Mouse (Mus musculus) liver, postnatal 0 days (tissue): ENCODE results near the gene Rapsn. TPM values are rescaled to one million over a fixed set of nuclear protein-coding genes. Genes with fewer than 3 reads are reported as not detected.

Experiments
- ATAC-seq: fragments of 200-750 bp; cut with Nextera tagmentation; 2 replicates; pipeline ENCODE4 v1.8.0; 2017; ENCODE audit warnings: mild to moderate bottlenecking, moderate library complexity
- DNase-seq: peaks from one replicate; pipeline ENCODE4 v3.0.0-alpha.2; 2016
- H3K27ac ChIP-seq: fragments of 300-500 bp; sonication (generic); 2 replicates; pipeline ENCODE4 v1.5.1; 2014; ENCODE audit warnings: antibody characterized with exemption, moderate library complexity, mild to moderate bottlenecking, low read depth
- H3K27me3 ChIP-seq: fragments of 300-500 bp; sonication (generic); 2 replicates; pipeline ENCODE4 v1.6.1; 2014; ENCODE audit warnings: low read length, control low read depth, mixed read lengths; ENCODE audit not compliant: insufficient read depth
- H3K36me3 ChIP-seq: fragments of 300-500 bp; sonication (generic); replicated peaks from 2 replicates; pipeline ENCODE4 v1.6.1; 2014; ENCODE audit warnings: mild to moderate bottlenecking, control low read depth, low read length, moderate library complexity, mixed read lengths; ENCODE audit not compliant: insufficient read depth
- H3K4me1 ChIP-seq: fragments of 300-500 bp; sonication (generic); 2 replicates; pipeline ENCODE4 v1.6.1; 2014; ENCODE audit warnings: antibody characterized with exemption, mild to moderate bottlenecking, control low read depth; ENCODE audit not compliant: insufficient read depth
- H3K4me2 ChIP-seq: fragments of 300-500 bp; sonication (generic); 2 replicates; pipeline ENCODE4 v1.6.1; 2014; ENCODE audit warnings: low read depth, mild to moderate bottlenecking, low read length, moderate library complexity, mixed read lengths
- H3K4me3 ChIP-seq: fragments of 300-500 bp; sonication (generic); 2 replicates; pipeline ENCODE4 v1.5.1; 2014; ENCODE audit warnings: low read depth, low read length
- H3K9ac ChIP-seq: fragments of 300-500 bp; sonication (generic); replicated peaks from 2 replicates; pipeline ENCODE4 v1.6.1; 2014; ENCODE audit warnings: mild to moderate bottlenecking, moderate library complexity
- H3K9me3 ChIP-seq: fragments of 300-500 bp; sonication (generic); 2 replicates; pipeline ENCODE4 v1.6.1; 2016; ENCODE audit warnings: mild to moderate bottlenecking, control low read depth, low read length, mixed read lengths
- CTCF ChIP-seq: sonication (generic); IDR thresholded peaks from 2 replicates; pipeline ENCODE4 v1.5.1; 2016; ENCODE audit warnings: antibody characterized with exemption, low read depth
- EP300 ChIP-seq: IDR thresholded peaks from 2 replicates; pipeline ENCODE4 v1.6.1; 2016; ENCODE audit warnings: antibody characterized with exemption, low read depth, mild to moderate bottlenecking
- WGBS: fragments of 180-500 bp; shearing (Covaris S2); extraction: QIAGEN DNeasy Blood & Tissue Kit; methylation state at CpG from one replicate; pipeline ENCODE4 v1.1.7; 2014; ENCODE audit not compliant: insufficient replicate concordance; 5-methylcytosine and 5-hydroxymethylcytosine counted together
- polyA plus RNA-seq: library from polyadenylated mRNA; unstranded; fragments of >200 nt; fragmentation: Nextera tagmentation; extraction: Ambion mirVana; gene quantifications from 2 replicates; pipeline ENCODE4 v1.2.1, GENCODE M21; 2015

Gene Rapsn
- polyA plus RNA-seq, 1 experiment from 2014 or later = 1.8 TPM

DNA sequence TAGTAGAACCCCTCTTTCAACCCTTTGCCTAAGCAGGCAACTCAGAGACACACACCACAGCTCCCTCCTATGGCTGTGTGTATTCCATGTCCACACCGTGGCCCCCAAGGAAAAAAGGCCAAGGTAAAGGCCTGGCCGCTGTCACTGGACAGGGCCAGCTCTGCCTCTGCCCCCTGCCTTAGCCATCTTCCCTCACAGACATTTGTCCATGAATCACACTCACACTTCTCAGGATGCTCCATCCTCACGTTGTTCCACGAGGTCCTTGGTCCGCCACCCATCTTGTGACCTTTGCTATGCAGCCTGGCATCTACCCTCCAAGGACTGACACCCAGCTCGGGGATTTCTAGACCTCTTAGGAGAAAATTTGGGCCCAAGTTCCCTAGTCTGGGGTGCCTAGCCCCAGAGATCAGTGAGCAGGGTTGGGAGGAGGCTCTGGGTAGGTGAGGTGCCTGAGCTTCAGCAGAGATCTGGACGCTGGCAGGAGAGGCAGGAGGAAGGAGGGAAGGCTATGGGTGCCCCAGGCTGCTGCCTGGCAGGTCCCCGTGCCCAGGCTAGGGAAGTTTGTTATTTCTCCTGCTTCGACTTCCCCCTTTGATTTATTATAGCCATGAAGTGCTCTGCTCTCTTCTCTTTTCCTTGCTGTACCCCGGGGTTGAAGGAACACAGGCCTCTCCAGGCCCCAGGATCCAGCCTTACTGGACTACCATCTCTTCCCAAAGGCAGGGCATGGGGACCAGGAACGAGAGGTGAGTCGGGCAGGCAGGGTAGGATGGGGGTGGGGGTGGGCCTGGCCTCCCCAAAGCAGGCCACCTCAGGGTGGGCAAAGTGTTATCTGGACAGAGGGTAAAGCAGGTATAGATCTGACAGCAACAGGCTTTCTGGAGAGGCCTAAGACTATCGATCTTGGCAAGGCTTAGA lies 46.6 kb downstream of the Rapsn start, which contains the start of gene Spi1:
TSS of gene Spi1 (plus strand) at position 616 of the 921 bp plus-strand sequence.
- no peaks in the 10 kb centered on the region for H3K36me3 ChIP-seq
- 50% methylated on average over 13 of the region's 13 CpGs for WGBS
- peaks cover 16% of the 10 kb centered on the region for H3K4me1 ChIP-seq
- peak within 1 kb of the TSS; percentile 15; the same call in 1 of the 2 replicates for H3K4me3 ChIP-seq
- no peak for ATAC-seq
- peak within 1 kb of the TSS; percentile 58 for H3K9ac ChIP-seq
- H3K4me2 ChIP-seq = peak within 1 kb of the TSS; percentile 45
- H3K9me3 ChIP-seq = no peaks in the 10 kb centered on the region
- no peak for DNase-seq
- no peak for TF ChIP-seq CTCF
- TF ChIP-seq EP300 = no peak
- peak within 1 kb of the TSS; percentile 88 for H3K27ac ChIP-seq
- no peaks in the 10 kb centered on the region for H3K27me3 ChIP-seq

DNA sequence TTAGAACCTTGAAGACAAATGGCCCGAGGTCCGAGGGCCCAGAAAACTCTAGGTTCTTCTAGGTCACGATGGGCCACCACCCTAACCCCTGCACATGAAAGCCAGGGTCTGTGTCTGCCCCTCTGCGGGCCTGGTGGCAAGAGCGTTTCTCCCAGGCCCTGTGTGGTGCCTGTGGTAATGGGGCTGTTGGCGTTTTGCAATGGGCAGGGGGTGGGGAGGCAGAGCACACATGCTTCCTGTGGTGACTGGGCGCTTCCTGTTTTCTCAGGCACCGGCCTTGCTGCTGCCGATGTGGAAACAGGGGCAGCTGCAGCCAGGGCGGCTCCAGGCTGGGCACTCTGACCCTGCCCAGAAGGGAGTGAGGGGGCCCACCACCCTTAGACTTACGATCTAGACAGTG lies 47.4 kb downstream of the Rapsn start:
- Histone ChIP-seq H3K27ac (peak overlapping the region; percentile 88), H3K9ac (peak overlapping the region; percentile 58), H3K4me1 (peaks cover 21% of the 10 kb centered on the region), H3K36me3 (no peaks in the 10 kb centered on the region), H3K4me3 (peak overlapping the region; percentile 15; the same call in 1 of the 2 replicates), H3K27me3 (no peaks in the 10 kb centered on the region), H3K9me3 (no peaks in the 10 kb centered on the region), H3K4me2 (peak overlapping the region; percentile 45)
- DNase-seq (peak; percentile 83), ATAC-seq (peak; percentile 79)
- TF ChIP-seq CTCF = no peak
- TF ChIP-seq EP300 = 0 out of 2 replicates have a peak, but pooled peaks have one; percentile 46
- WGBS = 23% methylated on average over 11 of the region's 11 CpGs

- H3K27ac ChIP-seq = peak overlapping the region; percentile 88
- no peaks in the 10 kb centered on the region for H3K27me3 ChIP-seq
- DNase-seq (no peak), ATAC-seq (peak; percentile 14)
- peaks cover 25% of the 10 kb centered on the region for H3K4me1 ChIP-seq
- no peaks in the 10 kb centered on the region for H3K36me3 ChIP-seq
- H3K4me3 ChIP-seq = peak overlapping the region; percentile 15; the same call in 1 of the 2 replicates
- TF ChIP-seq CTCF (peak; percentile 15; the same call in 1 of the 2 replicates), EP300 (no peak)
- 29% methylated on average over 1 of the region's 1 CpGs for WGBS
- no peaks in the 10 kb centered on the region for H3K9me3 ChIP-seq
- peak overlapping the region; percentile 58 for H3K9ac ChIP-seq
- peak overlapping the region; percentile 45 for H3K4me2 ChIP-seq
Measured at GRCm38 (mm10) chr2:91083366-91083940, 48.0 kb downstream of the Rapsn start.

GRCm38 (mm10) chr2:91084179-91084820 lies 48.9 kb downstream of the Rapsn start:
- peak overlapping the region; percentile 12 for H3K9ac ChIP-seq
- no peaks in the 10 kb centered on the region for H3K9me3 ChIP-seq
- DNase-seq = no peak
- TF ChIP-seq EP300 = no peak
- TF ChIP-seq CTCF = no peak
- peak; percentile 16 for ATAC-seq
- H3K36me3 ChIP-seq = no peaks in the 10 kb centered on the region
- peaks cover 17% of the 10 kb centered on the region for H3K4me1 ChIP-seq
- H3K27ac ChIP-seq = peak overlapping the region; percentile 88
- H3K27me3 ChIP-seq = no peaks in the 10 kb centered on the region
- H3K4me2 ChIP-seq = peak overlapping the region; percentile 45
- WGBS = 56% methylated on average over 15 of the region's 15 CpGs
- peak overlapping the region; percentile 15; the same call in 1 of the 2 replicates for H3K4me3 ChIP-seq

- 78% methylated on average over 14 of the region's 14 CpGs for WGBS
- TF ChIP-seq EP300 = no peak
- no peak for TF ChIP-seq CTCF
- H3K4me2 ChIP-seq = 0 out of 2 replicates have a peak overlapping the region, but pooled peaks have one; percentile 26
- ATAC-seq = no peak
- DNase-seq = no peak
- peak overlapping the region; percentile 88 for H3K27ac ChIP-seq
- no peak overlapping the region for H3K9ac ChIP-seq
- H3K4me3 ChIP-seq = no peak overlapping the region
- peaks cover 20% of the 10 kb centered on the region for H3K4me1 ChIP-seq
- 0 out of 2 replicates have a peak, but pooled peaks cover 1% of the 10 kb centered on the region for H3K36me3 ChIP-seq
- H3K27me3 ChIP-seq = no peaks in the 10 kb centered on the region
- H3K9me3 ChIP-seq = no peaks in the 10 kb centered on the region
Measured at GRCm38 (mm10) chr2:91085494-91086391, 50.3 kb downstream of the Rapsn start.
